Mouse (Mus musculus) adrenal gland, adult 18-20 months (tissue): Measurements from ENCODE around the gene Mlx. TPM values are rescaled to one million over a fixed set of nuclear protein-coding genes. Genes with fewer than 3 reads are reported as not detected.
"Not testable (repeated sequence)": the region's sequence is repeated elsewhere in the genome, so short reads cannot be mapped to it uniquely, and the experiment has no call there.

ENCODE experiments used
- DNase-seq, 2 experiments: peaks; one replicate each; pipeline ENCODE4 v3.0.0; 2021 to 2022; ENCODE audit warnings: low spot score in 2 of 2
- total RNA-seq, 2 experiments: library from RNA; stranded (reverse); gene quantifications; 1 replicate in 1 of 2; 2 replicates in 1 of 2; pipeline ENCODE4 v1.2.3; 2021

The Mlx gene
- total RNA-seq, 2 experiments from 2014 or later = 46.5 to 61.8 TPM

DNA sequence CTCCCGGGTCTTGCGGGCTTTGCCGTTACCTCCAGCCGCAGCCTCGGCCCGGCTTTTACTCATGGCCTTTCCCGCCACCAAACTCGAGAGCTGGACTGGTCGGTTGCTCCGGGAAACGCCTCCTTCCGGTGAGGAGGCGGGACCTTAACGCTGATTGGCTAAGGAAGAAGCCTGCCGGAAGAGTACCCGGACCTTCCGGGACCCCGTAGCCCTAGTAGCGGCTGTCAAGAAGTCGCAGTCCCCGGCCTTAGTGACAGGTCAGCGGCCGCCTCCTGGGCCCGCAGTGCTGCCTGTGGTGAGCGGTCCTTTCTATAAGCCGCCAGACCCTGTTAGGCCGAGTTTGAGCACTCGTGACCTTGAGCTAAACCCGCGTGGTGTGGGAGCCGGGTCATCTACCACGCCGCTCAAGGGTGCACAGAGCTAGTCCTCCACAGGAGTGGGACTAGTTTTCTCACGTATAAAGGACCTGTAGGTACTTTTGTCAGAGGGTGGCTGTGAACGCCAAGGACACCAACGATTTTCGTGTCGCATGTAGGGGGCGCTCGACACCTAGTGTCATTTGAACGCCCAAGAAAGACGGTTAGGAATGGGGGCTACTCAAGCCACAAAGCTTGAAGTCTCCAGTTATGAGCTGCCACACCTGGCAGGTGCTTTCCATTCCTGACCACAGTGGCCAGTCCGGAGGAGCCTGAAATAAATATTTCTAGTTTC is 8.4 kb downstream of the Mlx start, which contains the start of gene Psmc3ip:
TSS of gene Psmc3ip (minus strand) at position 123 of the 711 bp plus-strand sequence.
- DNase-seq = peak; percentile 85 to 90

DNA sequence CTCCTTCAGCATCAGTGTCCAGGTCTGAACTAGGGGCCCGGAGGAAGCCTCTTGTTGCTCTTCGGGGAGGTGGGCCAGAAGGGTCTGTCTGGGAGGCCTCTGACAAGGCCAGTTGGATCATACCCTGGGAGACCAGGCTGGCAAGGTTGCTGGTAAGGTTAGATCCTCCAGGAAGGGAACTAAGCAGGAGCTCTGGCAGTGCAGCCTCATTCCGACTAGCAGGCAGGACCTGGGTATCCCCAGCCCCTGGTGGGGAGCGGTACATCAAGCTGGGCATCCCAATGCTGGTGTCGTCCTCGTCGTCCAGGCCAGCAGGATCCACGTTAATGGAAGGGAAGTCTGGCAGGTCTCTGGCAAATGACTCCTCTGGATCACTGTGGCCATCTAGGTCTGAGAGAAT is 11.2 kb downstream of the Mlx start:
- DNase-seq = no peak

DNA sequence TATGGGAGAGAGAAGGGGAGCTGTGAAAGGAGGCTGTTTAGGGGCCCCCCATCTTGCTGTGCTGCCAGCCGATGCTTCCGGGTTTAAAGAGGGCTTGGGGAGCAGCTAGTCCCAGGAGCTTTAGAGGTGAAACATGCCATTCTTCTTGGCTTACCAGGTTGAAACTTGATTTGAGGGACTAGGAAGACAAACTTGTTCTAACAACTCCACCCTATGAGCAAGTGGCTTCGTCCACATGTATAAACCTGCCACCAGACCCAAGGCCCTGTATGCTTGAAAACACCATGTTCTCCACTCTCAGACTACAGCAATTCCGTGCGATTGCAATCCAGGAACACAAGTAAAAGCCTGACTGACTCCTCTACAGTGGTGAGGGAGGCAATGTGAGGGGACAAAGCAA is 15.9 kb downstream of the Mlx start:
- no peak for DNase-seq

DNA sequence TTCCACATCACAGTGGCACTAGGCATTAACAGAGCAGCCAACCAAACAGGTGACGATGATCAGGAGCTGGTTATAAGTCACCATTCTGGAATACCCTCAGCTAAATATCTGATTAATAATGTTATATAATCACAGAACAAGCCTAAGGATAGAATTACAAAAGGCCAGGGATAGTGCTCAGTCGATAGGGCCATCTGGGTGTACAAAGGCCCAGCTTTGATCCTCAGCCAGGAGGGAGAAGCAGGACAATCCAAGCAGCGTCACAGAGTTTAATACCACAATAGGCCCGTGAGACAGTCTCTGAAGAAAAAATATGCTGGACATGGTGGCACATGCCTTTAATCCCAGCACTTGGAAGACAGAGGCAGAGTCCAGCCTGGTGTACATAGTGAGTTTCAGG is 22.3 kb downstream of the Mlx start:
- DNase-seq = no peak

DNA sequence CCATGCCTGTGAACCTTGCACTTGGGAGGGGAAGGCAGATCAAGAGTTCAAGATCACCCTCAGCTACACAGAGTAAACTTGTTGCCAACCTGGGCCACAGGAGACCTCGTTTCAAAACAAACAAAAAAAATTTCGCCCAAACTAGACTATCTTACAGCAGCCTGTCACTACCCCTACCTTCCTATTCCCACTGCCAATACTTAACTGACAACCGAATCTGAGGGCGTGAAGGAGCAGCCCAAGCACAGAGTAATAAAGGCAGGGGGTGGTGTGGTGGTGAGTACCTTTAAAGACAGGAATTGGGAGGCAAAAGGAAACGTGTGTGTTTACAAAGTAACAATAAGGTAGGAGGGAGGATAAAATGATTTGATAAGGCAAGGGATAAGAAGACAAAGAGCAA is 23.6 kb downstream of the Mlx start:
- DNase-seq = no peak

DNA sequence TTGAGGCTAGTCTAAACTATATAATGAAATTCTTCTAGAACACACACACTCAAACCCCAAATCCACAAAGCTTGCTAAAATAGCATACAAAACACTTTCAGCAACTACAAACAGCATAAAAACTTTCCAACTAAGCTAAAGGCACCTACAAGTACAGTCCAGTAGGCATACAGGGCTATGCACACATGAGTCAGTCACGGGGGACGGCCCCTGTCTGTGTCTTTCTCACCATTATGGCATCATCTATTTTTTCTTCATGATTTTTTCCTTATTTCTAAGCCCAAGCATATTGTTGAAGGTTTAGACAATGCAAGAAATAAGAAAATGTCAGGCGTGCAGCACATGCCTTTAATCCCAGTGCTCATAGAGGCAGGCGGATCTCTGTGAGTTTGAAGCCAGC is 24.1 kb downstream of the Mlx start:
- DNase-seq = no peak

DNA sequence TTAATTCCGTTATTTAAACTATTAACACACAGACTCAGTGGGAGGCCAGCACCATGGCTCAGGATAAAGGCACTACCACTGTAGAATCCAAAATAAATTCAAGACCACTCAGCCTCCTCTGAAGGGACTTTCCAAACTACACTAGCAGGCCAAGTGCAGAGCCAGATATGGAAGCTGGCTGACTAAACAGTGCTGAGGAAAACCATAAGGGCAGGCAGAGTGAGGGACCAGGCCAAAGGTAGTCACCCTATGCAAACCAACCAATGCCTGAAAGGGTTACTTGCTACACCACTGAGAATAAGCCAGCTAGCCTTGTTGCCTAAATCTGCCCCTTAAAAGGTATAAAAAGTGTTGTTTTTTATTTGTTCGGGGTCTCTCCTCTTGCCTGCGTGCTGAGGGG is 25.1 kb downstream of the Mlx start:
- DNase-seq = no peak

DNA sequence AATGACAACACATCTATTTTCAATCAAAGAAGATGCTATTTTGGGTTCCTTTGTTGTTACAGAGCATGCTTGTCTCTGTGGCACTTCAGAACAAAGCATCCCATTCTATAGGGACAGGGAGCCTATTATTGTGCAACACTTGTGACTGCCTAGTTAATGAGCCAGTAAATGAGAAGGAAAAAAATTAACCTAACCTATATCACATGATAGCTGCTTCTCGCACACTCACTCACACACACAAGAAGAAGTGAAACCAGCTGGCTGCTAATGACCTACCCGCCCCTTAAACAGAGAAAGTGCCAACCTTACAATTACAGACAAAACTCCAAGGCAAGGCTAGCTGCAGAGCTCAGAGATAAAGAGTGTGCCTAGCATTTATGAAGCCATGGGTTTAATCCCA is 28.5 kb downstream of the Mlx start:
- DNase-seq = no peak

DNA sequence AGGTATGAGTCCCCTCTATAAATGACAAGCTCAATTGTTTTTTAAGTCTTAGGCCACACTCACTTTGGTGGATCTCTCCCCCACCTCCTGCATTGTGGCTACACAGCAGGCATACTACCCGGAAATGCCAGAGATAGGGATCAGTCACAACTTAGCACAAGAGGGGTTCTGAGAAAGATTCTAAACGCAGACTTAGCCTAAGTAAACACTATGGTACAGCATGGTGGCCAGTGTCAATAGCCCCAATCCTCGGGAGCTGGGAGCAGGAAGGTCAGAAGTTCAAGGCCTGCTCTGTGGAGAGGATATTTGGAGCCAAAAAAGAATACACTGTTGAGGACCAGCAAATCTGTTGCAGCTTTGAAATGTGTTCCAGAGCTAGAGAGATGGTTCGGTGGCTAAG is 31.0 kb downstream of the Mlx start:
- DNase-seq = no peak

DNA sequence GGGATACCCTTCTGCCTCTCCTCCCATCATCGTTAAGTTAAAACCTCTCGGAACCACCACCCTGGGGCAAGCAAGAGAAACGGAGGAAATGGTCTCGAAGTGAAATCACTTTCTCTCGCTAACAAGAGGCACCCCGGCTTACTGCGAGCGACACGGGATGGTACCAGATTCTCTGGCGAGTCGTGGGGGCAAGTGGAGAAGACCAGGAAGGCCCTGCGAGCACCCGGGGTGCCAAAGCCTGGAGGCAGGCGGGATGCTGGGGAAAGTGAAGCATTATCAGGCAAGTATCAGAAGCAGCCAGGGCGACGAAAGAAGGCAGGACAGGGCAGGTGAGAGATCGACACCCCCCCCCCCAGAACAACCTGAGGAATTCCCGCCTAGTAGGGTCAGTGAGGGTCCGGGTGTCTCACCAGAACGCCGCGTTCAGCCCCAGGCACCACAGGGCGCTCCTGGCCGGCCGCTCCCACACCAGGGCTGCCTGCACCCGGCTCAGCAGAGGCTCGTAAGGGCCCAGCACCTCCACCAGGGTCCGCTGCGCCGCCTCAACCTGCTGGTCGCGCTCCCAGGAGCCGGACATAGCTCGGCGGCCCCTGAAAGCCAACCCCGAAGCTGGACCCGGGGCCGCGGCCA is 32.2 kb downstream of the Mlx start:
- no peak for DNase-seq

DNA sequence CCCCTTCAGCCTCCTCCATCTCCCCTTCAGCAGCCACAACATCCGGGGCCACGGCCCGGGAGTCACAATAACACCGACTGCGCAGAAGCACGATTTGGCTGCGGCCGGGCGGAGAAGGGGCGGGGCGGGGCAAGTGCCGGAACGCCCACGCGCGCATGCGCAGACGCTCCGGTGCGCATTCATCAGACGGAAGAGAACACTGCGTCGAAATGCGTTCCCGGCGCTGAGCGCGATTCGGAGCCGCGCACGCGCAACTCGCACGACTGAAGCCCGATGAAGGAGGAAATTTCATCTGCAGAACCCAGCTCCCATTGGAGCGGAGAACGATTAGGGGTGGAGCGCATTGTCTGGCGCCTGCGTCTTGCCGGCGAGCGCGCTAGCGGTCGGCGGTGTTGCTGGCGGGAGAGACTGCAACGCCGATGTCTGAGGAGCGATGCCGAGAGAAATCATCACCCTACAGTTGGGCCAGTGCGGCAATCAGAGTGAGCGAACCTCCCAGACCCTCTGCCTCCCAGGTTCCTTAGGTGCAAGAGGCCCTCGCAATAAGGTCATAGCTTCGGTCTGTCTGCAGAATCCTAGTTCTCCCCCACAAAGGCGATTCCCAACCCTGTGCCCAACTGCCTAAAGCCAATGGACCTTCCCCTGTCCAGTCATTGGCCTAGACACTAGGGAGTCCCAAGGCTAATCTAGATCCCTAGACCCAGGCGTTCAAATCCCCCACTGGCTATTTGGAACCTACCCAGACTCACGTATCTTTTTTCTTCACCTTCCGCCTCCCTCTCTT is 32.9 kb downstream of the Mlx start, which contains the start of the genes Retreg3 and Tubg1:
TSS of gene Retreg3 (minus strand) at position 133 of the 784 bp plus-strand sequence.
TSS of gene Tubg1 (plus strand) at position 178 of the 784 bp plus-strand sequence.
- peak; percentile 99 for DNase-seq

DNA sequence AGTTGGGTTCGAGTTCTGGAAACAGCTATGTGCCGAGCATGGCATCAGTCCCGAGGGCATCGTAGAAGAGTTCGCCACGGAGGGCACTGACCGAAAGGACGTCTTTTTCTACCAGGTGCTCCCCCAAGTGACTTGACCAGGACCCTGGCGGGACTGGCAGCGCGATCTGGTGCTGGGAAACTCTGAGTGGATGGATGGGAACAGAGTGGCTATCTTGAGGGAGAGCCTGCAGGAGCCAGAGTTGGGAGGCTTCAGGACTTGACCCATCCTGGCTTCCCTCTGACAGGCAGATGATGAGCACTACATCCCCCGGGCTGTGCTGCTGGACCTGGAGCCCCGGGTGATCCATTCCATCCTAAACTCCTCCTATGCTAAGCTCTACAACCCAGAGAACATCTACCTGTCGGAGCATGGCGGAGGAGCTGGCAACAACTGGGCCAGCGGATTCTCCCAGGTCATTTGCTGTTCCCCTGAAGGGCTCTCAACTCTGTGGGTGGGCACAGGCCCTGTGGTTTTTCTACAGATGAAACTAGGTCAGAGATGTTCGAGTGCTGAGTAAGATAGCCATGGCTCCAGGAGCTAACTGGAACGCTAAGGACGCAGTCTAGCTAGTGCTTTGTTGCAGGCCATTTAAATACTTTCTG is 33.6 kb downstream of the Mlx start:
- peak; percentile 33 for DNase-seq

DNA sequence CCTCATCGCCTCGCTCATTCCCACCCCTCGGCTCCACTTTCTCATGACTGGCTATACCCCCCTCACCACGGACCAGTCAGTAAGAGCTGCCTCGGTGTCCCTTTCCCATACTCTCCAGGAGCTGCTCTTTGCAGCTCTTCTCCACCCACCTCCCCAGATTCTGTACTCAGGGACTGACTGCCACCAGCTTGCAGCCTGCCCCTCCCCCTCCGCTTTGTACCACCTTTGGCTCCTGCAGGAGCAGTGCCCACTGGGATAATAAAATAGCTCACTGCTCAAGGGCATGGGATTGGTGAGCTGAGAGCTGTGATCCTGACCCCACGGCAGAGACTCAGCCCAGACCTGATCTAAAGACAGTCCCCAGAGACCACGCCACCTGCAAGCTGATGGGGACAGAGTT is 37.4 kb downstream of the Mlx start:
- DNase-seq = not testable (repeated sequence)

DNA sequence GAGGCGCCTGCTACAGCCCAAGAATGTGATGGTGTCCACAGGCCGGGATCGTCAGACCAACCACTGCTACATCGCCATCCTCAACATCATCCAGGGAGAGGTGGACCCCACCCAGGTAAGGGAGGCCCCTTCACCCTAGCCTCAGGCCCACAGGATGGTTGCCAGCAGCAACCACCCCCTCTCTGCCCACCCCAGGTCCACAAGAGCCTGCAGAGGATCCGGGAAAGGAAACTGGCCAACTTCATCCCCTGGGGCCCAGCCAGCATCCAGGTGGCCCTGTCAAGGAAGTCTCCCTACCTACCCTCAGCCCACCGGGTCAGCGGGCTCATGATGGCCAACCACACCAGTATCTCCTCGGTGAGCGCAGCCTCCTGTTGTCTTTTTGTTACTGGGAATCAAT is 37.9 kb downstream of the Mlx start:
- DNase-seq = not testable (repeated sequence)

DNA sequence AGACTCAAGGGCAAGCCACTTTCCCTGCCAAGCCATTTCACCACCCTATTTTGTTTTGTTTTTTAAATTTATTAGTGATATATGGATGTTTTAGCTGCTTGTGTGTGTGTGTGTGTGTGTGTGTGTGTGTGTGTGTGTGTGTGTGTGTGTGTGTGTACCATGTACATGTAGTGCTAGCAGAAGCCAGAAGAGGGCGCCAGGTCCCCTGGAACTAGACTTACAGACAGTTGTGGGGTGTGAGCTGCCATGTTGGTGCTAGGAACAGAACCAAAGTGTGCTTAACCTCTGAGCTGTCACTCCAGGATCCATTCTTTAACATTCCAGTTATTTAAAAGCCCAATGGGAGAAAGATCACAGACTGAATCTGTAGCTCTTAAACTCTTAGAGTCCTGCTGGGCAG is 40.0 kb downstream of the Mlx start:
- no peak for DNase-seq

DNA sequence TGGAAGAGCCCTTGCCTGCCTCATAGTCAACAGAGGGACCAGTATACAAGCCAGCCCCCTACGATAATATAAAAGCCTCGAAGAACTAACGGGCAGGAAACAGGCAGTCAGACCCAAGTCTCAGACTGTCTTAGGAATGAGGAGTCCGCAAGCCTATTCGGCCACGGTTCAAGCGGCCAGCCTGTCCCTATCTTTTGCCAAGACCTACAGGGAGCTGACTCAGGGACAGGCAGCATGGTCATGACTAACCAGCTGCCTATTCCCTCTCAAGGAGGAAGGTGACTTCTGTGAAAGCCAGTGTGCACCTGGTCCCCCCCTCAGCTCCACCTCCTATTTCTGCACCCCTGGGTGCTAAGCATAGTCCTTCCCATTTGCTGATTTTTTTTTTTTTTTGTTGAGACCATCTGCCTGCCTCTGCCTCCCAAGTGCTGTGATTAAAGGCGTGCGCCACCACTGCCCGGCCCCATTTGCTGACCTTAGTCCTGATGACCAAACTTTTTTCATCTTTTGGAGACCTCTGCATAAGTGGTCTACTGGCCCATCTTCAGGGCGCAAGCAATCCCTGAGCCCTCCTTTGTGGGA is 42.0 kb downstream of the Mlx start:
- DNase-seq = no peak

DNA sequence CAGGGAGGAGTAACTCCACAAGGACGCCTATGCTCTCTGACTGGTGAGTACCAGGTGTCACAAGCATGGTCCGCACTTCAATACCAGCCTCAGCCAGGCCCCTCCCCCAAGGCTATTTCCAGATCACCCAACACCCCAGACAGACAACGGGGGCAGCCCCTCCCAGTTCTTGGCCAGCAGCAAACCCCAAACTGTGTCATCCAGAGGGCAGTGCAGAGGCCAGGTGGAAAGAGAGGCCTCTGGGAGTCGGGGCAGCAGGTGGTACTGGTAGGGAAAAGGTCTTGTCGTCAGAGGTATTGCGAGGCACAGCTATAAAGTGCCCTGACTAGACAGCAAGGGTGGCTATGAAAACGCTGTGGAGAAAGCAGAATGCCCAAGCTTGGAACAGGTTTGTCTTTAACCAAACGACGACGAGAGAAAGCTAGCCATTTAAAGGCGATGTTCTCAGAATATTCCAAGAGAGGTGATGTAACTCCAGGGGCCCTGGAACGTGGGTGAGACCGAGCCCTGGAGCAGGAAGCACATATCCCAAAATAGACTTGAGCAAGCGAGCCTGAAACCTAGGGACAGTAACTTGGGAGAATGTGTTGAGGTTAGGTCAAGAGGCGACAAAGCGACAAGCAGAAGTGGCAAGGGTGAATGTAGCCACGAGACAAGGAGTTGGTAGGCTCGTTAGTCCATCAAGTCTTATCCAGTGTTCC is 43.1 kb downstream of the Mlx start:
- DNase-seq = no peak

DNA sequence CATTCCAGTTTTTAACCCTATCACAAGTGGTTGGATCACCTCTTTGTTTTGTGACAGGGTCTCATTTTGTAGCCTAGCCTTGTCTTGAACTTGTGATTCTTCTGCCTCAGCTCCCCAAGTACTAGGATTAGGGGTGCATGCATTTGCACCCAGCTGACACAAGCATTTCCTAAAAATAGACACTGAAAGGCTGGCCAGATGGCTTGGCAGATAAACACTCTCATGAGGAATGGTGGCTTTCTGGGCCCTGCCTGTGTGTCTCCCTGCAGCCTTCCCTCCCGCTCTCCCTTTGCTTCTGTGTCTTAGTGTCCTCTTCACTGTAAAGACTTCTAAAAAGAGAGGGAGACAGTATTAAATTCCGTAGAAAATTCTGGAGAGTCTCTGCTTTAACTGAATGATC is 44.1 kb downstream of the Mlx start:
- no peak for DNase-seq

DNA sequence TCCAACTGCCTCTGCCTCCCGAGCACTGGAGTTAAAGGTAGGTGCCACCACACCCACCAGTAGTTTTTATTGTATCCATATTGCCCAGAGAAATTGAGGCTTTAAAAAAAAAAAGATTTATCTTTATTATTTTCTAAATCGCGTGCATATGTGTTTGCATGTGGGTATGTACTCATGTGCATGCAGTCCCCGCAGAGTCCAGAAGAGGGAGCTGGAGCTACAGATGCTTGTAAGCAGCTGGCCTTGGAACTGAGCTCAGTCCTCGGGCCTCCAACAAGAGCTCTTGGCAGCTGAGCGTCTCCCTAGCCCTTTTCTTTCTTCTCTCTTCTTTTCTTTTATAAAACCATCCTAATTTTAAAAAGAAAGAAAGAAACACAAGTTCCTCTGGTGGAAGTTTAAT is 44.6 kb downstream of the Mlx start:
- no peak for DNase-seq

DNA sequence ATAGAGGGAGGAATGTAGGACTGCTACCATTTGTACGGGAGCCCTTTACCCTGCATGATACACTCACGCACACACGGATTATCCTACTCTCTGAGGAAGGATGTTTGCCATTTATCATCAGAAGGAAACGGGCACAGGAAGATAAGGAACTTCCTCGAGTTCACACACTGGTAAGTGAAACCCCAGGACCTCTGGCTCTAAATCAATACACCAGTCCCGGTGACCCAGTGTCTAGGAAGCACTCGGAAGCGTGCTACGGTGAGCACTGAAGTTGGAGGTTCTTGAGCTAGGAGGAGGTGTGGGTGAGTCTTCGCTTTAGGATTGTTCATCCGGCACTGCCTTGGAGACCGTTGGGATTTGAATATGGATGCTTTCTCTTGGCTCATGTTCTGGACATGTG is 46.0 kb downstream of the Mlx start:
- no peak for DNase-seq
